Mouse (Mus musculus) CH12.LX (cell line): ENCODE data around the gene Sgpp2.

Experiments used
- CHD2 ChIP-seq: IDR thresholded peaks from 2 replicates; pipeline ENCODE4 v1.6.1; 2011; ENCODE audit warnings: low read length, improper control_type of control experiment
- CTCF ChIP-seq, 2 experiments: IDR thresholded peaks in 1 of 2; conservative IDR thresholded peaks in 1 of 2; 2 replicates each; pipeline ENCODE4 v1.5.1; 2011 to 2012; ENCODE audit warnings: low read depth in 2 of 2, low read length in 2 of 2, improper control_type of control experiment in 1 of 2, inconsistent platforms in 1 of 2, mild to moderate bottlenecking in 1 of 2, moderate library complexity in 1 of 2
- MAFK ChIP-seq: IDR thresholded peaks from 2 replicates; pipeline ENCODE4 v1.6.1; 2011; ENCODE audit warnings: low read length, improper control_type of control experiment; ENCODE audit not compliant: insufficient replicate concordance
- POLR2AphosphoS2 ChIP-seq: IDR thresholded peaks from 2 replicates; pipeline ENCODE4 v1.6.1; 2011; ENCODE audit warnings: low read depth, low read length, improper control_type of control experiment

GRCm38 (mm10) chr1:78328646-78329045 is 18.5 kb downstream of the Sgpp2 start:
- no peak for TF ChIP-seq MAFK
- TF ChIP-seq CTCF (conservative IDR thresholded peaks at IDR 0.05 in 1 of 2, IDR thresholded peaks at IDR 0.05 in 1 of 2; ENCODE audit: low read depth in 2 of 2, low read length in 2 of 2), result no peak
- no peak for TF ChIP-seq POLR2AphosphoS2
- no peak for TF ChIP-seq CHD2
